Mouse (Mus musculus) left cerebral cortex, adult 11 months (tissue): ENCODE measurements around the gene Prdx6.

ENCODE experiments used
- DNase-seq: peaks from one replicate; pipeline ENCODE4 v3.0.0; 2022; ENCODE audit warnings: low spot score

Gene Prdx6

GRCm38 (mm10) chr1:161250604-161251416 is at the start of gene Prdx6:
Gene Prdx6 (minus strand): TSS chr1:161251219.
- peak; percentile 58 for DNase-seq

- no peak for DNase-seq
Observed at GRCm38 (mm10) chr1:161288256-161288655, 37.2 kb upstream of the Prdx6 start.

- peak; percentile 47 for DNase-seq
Observed at GRCm38 (mm10) chr1:161286726-161287310, 35.8 kb upstream of the Prdx6 start.

- no peak for DNase-seq
Observed at GRCm38 (mm10) chr1:161281054-161281688, 30.2 kb upstream of the Prdx6 start.

GRCm38 (mm10) chr1:161279244-161279908 is 28.4 kb upstream of the Prdx6 start:
- DNase-seq, result no peak

- DNase-seq, result peak; percentile 27
Observed at GRCm38 (mm10) chr1:161273486-161273885, 22.5 kb upstream of the Prdx6 start.

GRCm38 (mm10) chr1:161271461-161271810 is 20.4 kb upstream of the Prdx6 start:
- no peak for DNase-seq

- no peak for DNase-seq
Observed at GRCm38 (mm10) chr1:161270776-161271460, 19.9 kb upstream of the Prdx6 start.

GRCm38 (mm10) chr1:161269346-161269745 is 18.3 kb upstream of the Prdx6 start:
- DNase-seq, result no peak

GRCm38 (mm10) chr1:161268884-161269283 is 17.9 kb upstream of the Prdx6 start:
- DNase-seq, result no peak

- DNase-seq, result no peak
Observed at GRCm38 (mm10) chr1:161268116-161268515, 17.1 kb upstream of the Prdx6 start.

- DNase-seq, result no peak
Observed at GRCm38 (mm10) chr1:161264961-161265360, 13.9 kb upstream of the Prdx6 start.

- no peak for DNase-seq
Observed at GRCm38 (mm10) chr1:161263584-161263983, 12.6 kb upstream of the Prdx6 start.

GRCm38 (mm10) chr1:161262542-161262941 is 11.5 kb upstream of the Prdx6 start:
- DNase-seq, result no peak

- DNase-seq, result no peak
Observed at GRCm38 (mm10) chr1:161260761-161261160, 9.7 kb upstream of the Prdx6 start.

GRCm38 (mm10) chr1:161259142-161259541 is 8.1 kb upstream of the Prdx6 start:
- no peak for DNase-seq

GRCm38 (mm10) chr1:161258331-161258730 is 7.3 kb upstream of the Prdx6 start:
- no peak for DNase-seq

- no peak for DNase-seq
Observed at GRCm38 (mm10) chr1:161256918-161257317, 5.9 kb upstream of the Prdx6 start.

GRCm38 (mm10) chr1:161254361-161254760 is 3.3 kb upstream of the Prdx6 start:
- no peak for DNase-seq

- DNase-seq, result no peak
Observed at GRCm38 (mm10) chr1:161252901-161253300, 1.9 kb upstream of the Prdx6 start.

GRCm38 (mm10) chr1:161252365-161252764 is 1.3 kb upstream of the Prdx6 start:
- no peak for DNase-seq
